Mouse (Mus musculus): ENCODE data around the gene Hist1h2ah.

DNA sequence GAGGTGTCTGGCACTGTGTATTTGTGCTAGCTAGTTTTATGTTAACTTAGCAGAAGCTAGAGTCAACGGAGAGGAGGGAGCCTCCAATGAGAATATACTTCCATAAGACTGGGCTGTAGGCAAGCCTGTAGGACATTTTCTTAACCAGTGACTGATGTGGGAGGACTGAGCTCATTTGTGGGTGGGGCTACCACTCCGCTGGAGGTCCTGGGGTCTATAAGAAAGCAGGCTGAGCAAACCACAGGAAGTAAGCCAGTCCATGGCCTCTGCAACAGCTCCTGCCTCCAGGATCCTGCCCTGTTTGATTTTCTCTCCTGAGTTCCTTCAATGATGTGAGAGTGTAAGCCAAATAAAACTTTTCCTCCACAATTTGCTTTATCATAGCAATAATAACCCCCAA lies 9.9 kb upstream of the Hist1h2ah start:
- TF ChIP-seq CTCF (IDR thresholded peaks at IDR 0.05; ENCODE audit: borderline replicate concordance, insufficient read depth, low read length) (no peak), POLR2A (IDR thresholded peaks at IDR 0.05; ENCODE audit: low read depth, low read length) (no peak)

Data from embryonic fibroblast, embryonic 13.5 days (primary cell).